Mouse (Mus musculus): Measurements from ENCODE around the gene Myo5c. TPM values are rescaled to one million over a fixed set of nuclear protein-coding genes. Genes with fewer than 3 reads are reported as not detected.

Myo5c gene
- polyA plus RNA-seq, 1 experiment from 2014 or later = 0.54 TPM

- Histone ChIP-seq H3K9ac (no peak overlapping the region), H3K4me3 (replicated peaks; ENCODE audit: low read length) (no peak overlapping the region), H3K27me3 (ENCODE audit: control insufficient read depth, insufficient read depth, low read length) (no peaks in the 10 kb centered on the region), H3K36me3 (replicated peaks; ENCODE audit: control insufficient read depth, insufficient read depth) (no peaks in the 10 kb centered on the region), H3K4me1 (replicated peaks; ENCODE audit: control insufficient read depth, insufficient read depth, low read length) (0 out of 2 replicates have a peak, but pooled peaks cover 5% of the 10 kb centered on the region), H3K9me3 (ENCODE audit: control insufficient read depth, low read length) (no peaks in the 10 kb centered on the region), H3K4me2 (replicated peaks) (no peak overlapping the region), H3K27ac (no peak overlapping the region)
- 59% methylated on average over 5 of the region's 5 CpGs for WGBS
- ATAC-seq (ENCODE audit: low FRiP score) = no peak
- DNase-seq (ENCODE audit: low spot score) = no peak
Observed at GRCm38 (mm10) chr9:75308621-75309020, 76.8 kb downstream of the Myo5c start.

GRCm38 (mm10) chr9:75312008-75312407 is 80.2 kb downstream of the Myo5c start:
- no peak overlapping the region for H3K9ac ChIP-seq
- no peaks in the 10 kb centered on the region for H3K36me3 ChIP-seq (replicated peaks; ENCODE audit: control insufficient read depth, insufficient read depth)
- H3K27ac ChIP-seq = peak overlapping the region; percentile 60; the same call in 1 of the 2 replicates
- ATAC-seq (ENCODE audit: low FRiP score) (no peak), DNase-seq (ENCODE audit: low spot score) (peak; percentile 92)
- no peaks in the 10 kb centered on the region for H3K9me3 ChIP-seq (ENCODE audit: control insufficient read depth, low read length)
- peaks cover 18% of the 10 kb centered on the region for H3K4me1 ChIP-seq (replicated peaks; ENCODE audit: control insufficient read depth, insufficient read depth, low read length)
- H3K27me3 ChIP-seq (ENCODE audit: control insufficient read depth, insufficient read depth, low read length) = no peaks in the 10 kb centered on the region
- no peak overlapping the region for H3K4me3 ChIP-seq (replicated peaks; ENCODE audit: low read length)
- WGBS = 16% methylated on average over 4 of the region's 4 CpGs
- no peak overlapping the region for H3K4me2 ChIP-seq (replicated peaks)

GRCm38 (mm10) chr9:75313138-75313831 is 81.5 kb downstream of the Myo5c start:
- Histone ChIP-seq H3K9ac (peak overlapping the region; percentile 90), H3K4me1 (replicated peaks; ENCODE audit: control insufficient read depth, insufficient read depth, low read length) (peaks cover 18% of the 10 kb centered on the region), H3K4me3 (replicated peaks; ENCODE audit: low read length) (peak overlapping the region; percentile 82), H3K27me3 (ENCODE audit: control insufficient read depth, insufficient read depth, low read length) (no peaks in the 10 kb centered on the region), H3K27ac (peak overlapping the region; percentile 87), H3K9me3 (ENCODE audit: control insufficient read depth, low read length) (no peaks in the 10 kb centered on the region), H3K36me3 (replicated peaks; ENCODE audit: control insufficient read depth, insufficient read depth) (no peaks in the 10 kb centered on the region), H3K4me2 (replicated peaks) (peak overlapping the region; percentile 74)
- 28% methylated on average over 11 of the region's 11 CpGs for WGBS
- ATAC-seq (ENCODE audit: low FRiP score) (peak; percentile 38), DNase-seq (ENCODE audit: low spot score) (peak; percentile 50)

GRCm38 (mm10) chr9:75313832-75314516 is 82.2 kb downstream of the Myo5c start:
- under 1% methylated on average over 45 of the region's 52 CpGs for WGBS

GRCm38 (mm10) chr9:75314517-75315105 is 82.8 kb downstream of the Myo5c start:
- peak overlapping the region; percentile 74 for H3K4me2 ChIP-seq (replicated peaks)
- ATAC-seq (ENCODE audit: low FRiP score) (peak; percentile 7; the same call in 1 of the 2 replicates), DNase-seq (ENCODE audit: low spot score) (peak; percentile 28)
- 1% methylated on average over 22 of the region's 22 CpGs for WGBS
- no peaks in the 10 kb centered on the region for H3K9me3 ChIP-seq (ENCODE audit: control insufficient read depth, low read length)
- H3K4me3 ChIP-seq (replicated peaks; ENCODE audit: low read length) = peak overlapping the region; percentile 82
- H3K9ac ChIP-seq = peak overlapping the region; percentile 90
- peak overlapping the region; percentile 87 for H3K27ac ChIP-seq
- H3K36me3 ChIP-seq (replicated peaks; ENCODE audit: control insufficient read depth, insufficient read depth) = no peaks in the 10 kb centered on the region
- peaks cover 29% of the 10 kb centered on the region for H3K4me1 ChIP-seq (replicated peaks; ENCODE audit: control insufficient read depth, insufficient read depth, low read length)
- H3K27me3 ChIP-seq (ENCODE audit: control insufficient read depth, insufficient read depth, low read length) = no peaks in the 10 kb centered on the region

More at GRCm38 (mm10) chr9:75313832-75314516, 82.2 kb downstream of the Myo5c start:
- Histone ChIP-seq H3K4me1 (replicated peaks; ENCODE audit: control insufficient read depth, insufficient read depth, low read length) (peaks cover 23% of the 10 kb centered on the region), H3K4me2 (replicated peaks) (peak overlapping the region; percentile 74), H3K36me3 (replicated peaks; ENCODE audit: control insufficient read depth, insufficient read depth) (no peaks in the 10 kb centered on the region), H3K9ac (peak overlapping the region; percentile 90), H3K27ac (peak overlapping the region; percentile 87), H3K4me3 (replicated peaks; ENCODE audit: low read length) (peak overlapping the region; percentile 82), H3K27me3 (ENCODE audit: control insufficient read depth, insufficient read depth, low read length) (no peaks in the 10 kb centered on the region), H3K9me3 (ENCODE audit: control insufficient read depth, low read length) (no peaks in the 10 kb centered on the region)
- DNase-seq (ENCODE audit: low spot score) (peak; percentile 77), ATAC-seq (ENCODE audit: low FRiP score) (peak; percentile 91)

GRCm38 (mm10) chr9:75315238-75315637 is 83.4 kb downstream of the Myo5c start:
- H3K4me2 ChIP-seq (replicated peaks) = peak overlapping the region; percentile 74
- DNase-seq (ENCODE audit: low spot score) (no peak), ATAC-seq (ENCODE audit: low FRiP score) (no peak)
- H3K9ac ChIP-seq = peak overlapping the region; percentile 90
- peak overlapping the region; percentile 82 for H3K4me3 ChIP-seq (replicated peaks; ENCODE audit: low read length)
- H3K4me1 ChIP-seq (replicated peaks; ENCODE audit: control insufficient read depth, insufficient read depth, low read length) = peaks cover 29% of the 10 kb centered on the region
- H3K27ac ChIP-seq = no peak overlapping the region
- H3K27me3 ChIP-seq (ENCODE audit: control insufficient read depth, insufficient read depth, low read length) = no peaks in the 10 kb centered on the region
- H3K9me3 ChIP-seq (ENCODE audit: control insufficient read depth, low read length) = no peaks in the 10 kb centered on the region
- 64% methylated on average over 3 of the region's 3 CpGs for WGBS
- H3K36me3 ChIP-seq (replicated peaks; ENCODE audit: control insufficient read depth, insufficient read depth) = no peaks in the 10 kb centered on the region

GRCm38 (mm10) chr9:75316771-75317170 is 85.0 kb downstream of the Myo5c start:
- ATAC-seq (ENCODE audit: low FRiP score) (no peak), DNase-seq (ENCODE audit: low spot score) (no peak)
- WGBS = 97% methylated on average over 6 of the region's 6 CpGs
- Histone ChIP-seq H3K4me1 (replicated peaks; ENCODE audit: control insufficient read depth, insufficient read depth, low read length) (peaks cover 29% of the 10 kb centered on the region), H3K27ac (no peak overlapping the region), H3K4me2 (replicated peaks) (no peak overlapping the region), H3K9ac (no peak overlapping the region), H3K27me3 (ENCODE audit: control insufficient read depth, insufficient read depth, low read length) (no peaks in the 10 kb centered on the region), H3K36me3 (replicated peaks; ENCODE audit: control insufficient read depth, insufficient read depth) (no peaks in the 10 kb centered on the region), H3K4me3 (replicated peaks; ENCODE audit: low read length) (no peak overlapping the region), H3K9me3 (ENCODE audit: control insufficient read depth, low read length) (no peaks in the 10 kb centered on the region)

GRCm38 (mm10) chr9:75318196-75318595 is 86.4 kb downstream of the Myo5c start:
- WGBS = 92% methylated on average over 2 of the region's 2 CpGs
- H3K36me3 ChIP-seq (replicated peaks; ENCODE audit: control insufficient read depth, insufficient read depth) = no peaks in the 10 kb centered on the region
- H3K4me3 ChIP-seq (replicated peaks; ENCODE audit: low read length) = no peak overlapping the region
- no peaks in the 10 kb centered on the region for H3K9me3 ChIP-seq (ENCODE audit: control insufficient read depth, low read length)
- H3K27me3 ChIP-seq (ENCODE audit: control insufficient read depth, insufficient read depth, low read length) = no peaks in the 10 kb centered on the region
- ATAC-seq (ENCODE audit: low FRiP score) (no peak), DNase-seq (ENCODE audit: low spot score) (no peak)
- no peak overlapping the region for H3K27ac ChIP-seq
- H3K9ac ChIP-seq = no peak overlapping the region
- H3K4me1 ChIP-seq (replicated peaks; ENCODE audit: control insufficient read depth, insufficient read depth, low read length) = peaks cover 29% of the 10 kb centered on the region
- no peak overlapping the region for H3K4me2 ChIP-seq (replicated peaks)

- no peak for DNase-seq (ENCODE audit: low spot score)
Observed at GRCm38 (mm10) chr9:75319365-75319764, 87.5 kb downstream of the Myo5c start.

More at GRCm38 (mm10) chr9:75319365-75319764, 87.5 kb downstream of the Myo5c start:
- 81% methylated on average over 3 of the region's 3 CpGs for WGBS
- H3K4me2 ChIP-seq (replicated peaks) = no peak overlapping the region
- H3K27ac ChIP-seq = peak overlapping the region; percentile 26; the same call in 1 of the 2 replicates
- no peaks in the 10 kb centered on the region for H3K36me3 ChIP-seq (replicated peaks; ENCODE audit: control insufficient read depth, insufficient read depth)
- no peaks in the 10 kb centered on the region for H3K9me3 ChIP-seq (ENCODE audit: control insufficient read depth, low read length)
- H3K4me3 ChIP-seq (replicated peaks; ENCODE audit: low read length) = no peak overlapping the region
- H3K9ac ChIP-seq = no peak overlapping the region
- H3K4me1 ChIP-seq (replicated peaks; ENCODE audit: control insufficient read depth, insufficient read depth, low read length) = peaks cover 24% of the 10 kb centered on the region
- no peak for ATAC-seq (ENCODE audit: low FRiP score)
- H3K27me3 ChIP-seq (ENCODE audit: control insufficient read depth, insufficient read depth, low read length) = no peaks in the 10 kb centered on the region

Data from hindbrain, embryonic 14.5 days (tissue).